Mouse (Mus musculus): ENCODE data around the gene AC124502.3. TPM values are rescaled to one million over a fixed set of nuclear protein-coding genes. Genes with fewer than 3 reads are reported as not detected.

The AC124502.3 gene
- polyA plus RNA-seq, 1 experiment from 2014 or later, result 2.0 TPM

Other genes with a start within 250 kb of the AC124502.3 start
- 105 and 109 TPM in 2 replicates for gene Rbm4, start 245.0 kb upstream of the AC124502.3 start, polyA plus RNA-seq (2014; fragmentation: Nextera tagmentation; extraction: Ambion mirVana)
- 27.6 and 31.8 TPM in 2 replicates for gene Gm21992, start 227.3 kb upstream of the AC124502.3 start, polyA plus RNA-seq (2014; fragmentation: Nextera tagmentation; extraction: Ambion mirVana)
- gene Rbm14, start 227.3 kb upstream of the AC124502.3 start, polyA plus RNA-seq (2014; fragmentation: Nextera tagmentation; extraction: Ambion mirVana), result 119 and 122 TPM in 2 replicates
- 46.8 and 48.0 TPM in 2 replicates for gene Ccs, start 199.6 kb upstream of the AC124502.3 start, polyA plus RNA-seq (2014; fragmentation: Nextera tagmentation; extraction: Ambion mirVana)
- not detected in 2 replicates for gene Ccdc87, start 199.5 kb upstream of the AC124502.3 start, polyA plus RNA-seq (2014; fragmentation: Nextera tagmentation; extraction: Ambion mirVana)
- gene Ctsf, start 183.8 kb upstream of the AC124502.3 start, polyA plus RNA-seq (2014; fragmentation: Nextera tagmentation; extraction: Ambion mirVana), result 17.7 and 20.2 TPM in 2 replicates
- 5.1 and 5.2 TPM in 2 replicates for gene Actn3, start 161.0 kb upstream of the AC124502.3 start, polyA plus RNA-seq (2014; fragmentation: Nextera tagmentation; extraction: Ambion mirVana)
- gene Zdhhc24, start 160.2 kb upstream of the AC124502.3 start, polyA plus RNA-seq (2014; fragmentation: Nextera tagmentation; extraction: Ambion mirVana), result 6.4 and 6.5 TPM in 2 replicates
- 4.3 and 4.9 TPM in 2 replicates for gene Bbs1, start 132.3 kb upstream of the AC124502.3 start, polyA plus RNA-seq (2014; fragmentation: Nextera tagmentation; extraction: Ambion mirVana)
- gene Dpp3, start 110.6 kb upstream of the AC124502.3 start, polyA plus RNA-seq (2014; fragmentation: Nextera tagmentation; extraction: Ambion mirVana), result 143 and 147 TPM in 2 replicates
- 1.6 and 1.9 TPM in 2 replicates for gene Peli3, start 95.8 kb upstream of the AC124502.3 start, polyA plus RNA-seq (2014; fragmentation: Nextera tagmentation; extraction: Ambion mirVana)
- gene Mrpl11, start 76.7 kb upstream of the AC124502.3 start, polyA plus RNA-seq (2014; fragmentation: Nextera tagmentation; extraction: Ambion mirVana), result 170 and 182 TPM in 2 replicates
- gene Npas4, start 48.6 kb upstream of the AC124502.3 start, polyA plus RNA-seq (2014; fragmentation: Nextera tagmentation; extraction: Ambion mirVana), result not detected in 2 replicates
- gene Slc29a2, start 15.0 kb upstream of the AC124502.3 start, polyA plus RNA-seq (2014; fragmentation: Nextera tagmentation; extraction: Ambion mirVana), result 5.0 and 6.0 TPM in 2 replicates
- gene B4gat1, start 65 bp upstream of the AC124502.3 start, polyA plus RNA-seq (2014; fragmentation: Nextera tagmentation; extraction: Ambion mirVana), result 36.6 and 37.8 TPM in 2 replicates
- 52.6 and 61.2 TPM in 2 replicates for gene Brms1, start 2.5 kb downstream of the AC124502.3 start, polyA plus RNA-seq (2014; fragmentation: Nextera tagmentation; extraction: Ambion mirVana)
- 1.3 and 1.6 TPM in 2 replicates for gene Rin1, start 11.6 kb downstream of the AC124502.3 start, polyA plus RNA-seq (2014; fragmentation: Nextera tagmentation; extraction: Ambion mirVana)
- 41.1 and 45.6 TPM in 2 replicates for gene Cd248, start 29.2 kb downstream of the AC124502.3 start, polyA plus RNA-seq (2014; fragmentation: Nextera tagmentation; extraction: Ambion mirVana)
- 1.1 and 2.2 TPM in 2 replicates for gene Tmem151a, start 46.6 kb downstream of the AC124502.3 start, polyA plus RNA-seq (2014; fragmentation: Nextera tagmentation; extraction: Ambion mirVana)
- gene Yif1a, start 49.6 kb downstream of the AC124502.3 start, polyA plus RNA-seq (2014; fragmentation: Nextera tagmentation; extraction: Ambion mirVana), result 68.5 and 71.2 TPM in 2 replicates
- gene Cnih2, start 59.6 kb downstream of the AC124502.3 start, polyA plus RNA-seq (2014; fragmentation: Nextera tagmentation; extraction: Ambion mirVana), result 33.8 and 36.3 TPM in 2 replicates
- 242 and 244 TPM in 2 replicates for gene Rab1b, start 68.2 kb downstream of the AC124502.3 start, polyA plus RNA-seq (2014; fragmentation: Nextera tagmentation; extraction: Ambion mirVana)
- 21.2 and 23.8 TPM in 2 replicates for gene Klc2, start 79.7 kb downstream of the AC124502.3 start, polyA plus RNA-seq (2014; fragmentation: Nextera tagmentation; extraction: Ambion mirVana)
- gene Pacs1, start 234.2 kb downstream of the AC124502.3 start, polyA plus RNA-seq (2014; fragmentation: Nextera tagmentation; extraction: Ambion mirVana), result 29.3 and 34.2 TPM in 2 replicates

Data from limb, embryonic 11.5 days (tissue).